Mouse (Mus musculus): Measurements from ENCODE around the gene Lats1.

Gene Lats1

DNA sequence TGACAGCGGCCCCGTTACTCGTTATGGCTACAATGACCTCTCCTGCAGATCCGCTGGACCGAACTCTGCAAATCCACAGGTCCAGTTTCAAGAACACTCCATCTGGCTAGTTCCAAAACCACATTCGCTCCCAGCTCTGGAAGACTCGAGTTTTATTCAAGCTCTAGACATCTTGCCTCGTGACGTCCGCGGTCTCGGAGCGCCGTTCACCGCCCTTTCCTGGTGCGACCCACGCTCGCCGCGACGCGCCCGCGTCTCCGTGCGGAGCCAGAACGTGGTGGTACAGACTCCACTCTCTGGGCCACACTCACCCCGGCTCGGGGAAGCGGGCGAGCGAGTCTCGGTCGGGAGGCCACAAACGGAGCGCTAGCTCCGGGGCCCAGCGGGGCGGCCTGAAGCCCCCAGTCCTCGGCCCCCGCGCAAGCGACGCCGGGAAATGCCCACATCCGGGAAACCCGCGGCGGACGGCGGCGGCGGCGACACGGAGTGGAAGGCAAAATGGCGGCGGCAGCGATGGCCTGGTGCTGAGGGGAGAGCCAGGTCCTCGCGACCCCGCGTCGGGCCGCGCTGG, at the start of gene Lats1, which contains the start of gene Pcmt1:
Lats1 (plus strand) TSS at position 484 of the 571 bp plus-strand sequence.
Pcmt1 (minus strand) TSS at position 406 of the 571 bp plus-strand sequence.
- DNase-seq: peak; percentile 91

DNA sequence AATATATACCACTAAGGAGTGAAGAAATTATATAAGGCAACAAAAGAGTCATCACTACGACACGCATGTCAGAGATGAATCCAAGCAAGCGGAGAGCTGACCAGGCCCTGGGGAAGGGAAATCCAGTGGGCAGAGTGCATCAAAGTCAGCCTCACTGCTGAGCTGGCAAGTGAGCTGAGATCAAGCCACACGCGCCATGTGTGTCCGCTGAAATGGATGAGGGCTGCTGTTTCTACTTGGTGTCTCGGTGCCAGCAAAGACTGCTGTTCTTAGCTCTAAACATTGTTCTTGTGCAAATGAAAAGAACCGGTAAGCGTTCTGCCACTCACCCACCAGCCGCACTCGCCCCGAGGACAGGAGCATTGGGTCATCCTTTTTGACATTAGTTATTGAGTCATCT, 40.6 kb upstream of the Lats1 start:
- DNase-seq: no peak

DNA sequence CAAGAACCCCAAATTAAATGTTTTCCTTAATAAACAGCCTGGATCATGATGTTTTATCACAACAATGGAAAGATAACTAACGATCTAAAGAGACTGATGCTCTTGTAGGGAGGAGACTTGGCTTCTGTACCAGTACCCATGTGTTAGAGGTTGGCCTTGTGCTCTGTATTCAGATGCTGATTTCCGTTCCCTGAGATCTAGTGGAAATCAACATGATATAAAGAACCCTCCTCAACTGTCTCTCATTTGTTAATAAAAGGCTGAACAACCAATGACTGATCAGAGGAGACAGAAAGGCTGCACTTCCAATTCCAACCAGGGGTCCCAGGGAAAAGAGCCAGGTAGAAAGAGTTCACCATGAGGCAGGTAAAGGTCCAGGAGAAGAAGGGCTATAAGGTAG, 35.1 kb upstream of the Lats1 start:
- DNase-seq: no peak

DNA sequence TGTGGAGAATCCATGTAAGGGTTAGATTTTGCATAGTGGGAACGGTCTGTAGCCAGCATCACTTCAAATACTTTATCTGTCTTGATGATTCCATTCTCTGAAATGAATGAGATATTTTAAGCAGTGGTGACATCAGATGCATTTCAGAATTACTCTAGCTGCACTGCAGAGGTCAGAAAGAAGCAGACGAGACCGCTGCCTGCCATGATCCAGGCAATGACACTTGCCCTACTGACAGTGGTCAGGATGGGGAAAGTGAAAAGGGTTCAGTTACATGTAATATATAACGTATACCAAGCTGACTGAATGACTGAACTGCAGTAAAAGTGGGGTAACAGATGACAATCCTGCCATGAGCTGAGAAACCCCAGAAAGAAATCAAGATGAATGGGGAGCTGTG, 32.0 kb upstream of the Lats1 start:
- no peak for DNase-seq

DNA sequence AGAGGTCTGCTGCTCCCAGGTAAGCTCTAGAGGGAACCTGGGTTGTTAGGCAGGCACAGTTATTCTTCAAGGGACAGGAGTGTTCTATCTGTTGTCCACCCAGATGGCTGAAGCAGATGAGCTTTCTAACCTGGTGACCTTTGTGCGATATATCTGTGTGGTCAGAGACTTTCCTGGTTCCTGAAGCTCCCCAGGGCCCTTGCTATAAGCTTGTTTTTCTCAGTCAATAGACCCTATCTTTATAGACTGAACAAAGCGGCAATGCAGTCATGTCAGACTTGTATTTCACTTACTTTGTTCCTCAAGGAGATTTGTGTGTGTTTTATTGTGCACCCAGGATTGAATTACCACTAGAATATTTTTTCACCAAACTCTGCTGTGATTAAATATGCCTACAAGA, 30.0 kb upstream of the Lats1 start:
- no peak for DNase-seq

DNA sequence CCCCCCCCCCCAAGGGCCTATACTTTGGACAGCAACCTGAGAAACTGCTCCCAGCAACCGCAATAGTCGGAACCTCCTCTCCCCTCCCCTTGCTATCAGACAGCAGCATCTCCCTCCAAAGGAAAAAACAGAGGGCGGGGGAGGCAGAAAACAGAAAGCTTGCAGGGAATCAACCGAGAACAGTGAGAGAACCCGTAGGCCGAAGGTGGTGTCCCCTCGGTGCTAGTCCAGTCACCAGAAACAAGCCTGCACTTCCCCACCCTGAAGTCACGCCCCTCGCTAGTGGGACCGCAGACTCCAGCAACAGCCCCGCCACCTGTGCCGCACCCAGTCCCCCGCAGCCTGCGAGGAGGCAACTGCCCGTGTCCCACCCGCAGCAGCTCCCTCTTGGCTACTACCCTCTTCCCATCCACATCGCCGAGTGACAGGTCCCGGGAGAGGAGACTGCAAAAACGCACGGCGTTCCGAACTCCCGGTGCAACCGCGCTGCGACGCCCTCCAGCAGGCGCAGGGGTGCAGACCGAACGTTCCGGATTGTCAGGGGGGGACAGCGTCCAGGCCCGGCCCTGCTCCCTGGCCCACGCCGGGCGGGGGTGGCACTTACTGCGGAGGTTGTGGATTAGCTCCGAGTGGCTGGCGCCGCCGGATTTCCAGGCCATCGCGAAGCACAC, 18.4 kb upstream of the Lats1 start:
- no peak for DNase-seq

DNA sequence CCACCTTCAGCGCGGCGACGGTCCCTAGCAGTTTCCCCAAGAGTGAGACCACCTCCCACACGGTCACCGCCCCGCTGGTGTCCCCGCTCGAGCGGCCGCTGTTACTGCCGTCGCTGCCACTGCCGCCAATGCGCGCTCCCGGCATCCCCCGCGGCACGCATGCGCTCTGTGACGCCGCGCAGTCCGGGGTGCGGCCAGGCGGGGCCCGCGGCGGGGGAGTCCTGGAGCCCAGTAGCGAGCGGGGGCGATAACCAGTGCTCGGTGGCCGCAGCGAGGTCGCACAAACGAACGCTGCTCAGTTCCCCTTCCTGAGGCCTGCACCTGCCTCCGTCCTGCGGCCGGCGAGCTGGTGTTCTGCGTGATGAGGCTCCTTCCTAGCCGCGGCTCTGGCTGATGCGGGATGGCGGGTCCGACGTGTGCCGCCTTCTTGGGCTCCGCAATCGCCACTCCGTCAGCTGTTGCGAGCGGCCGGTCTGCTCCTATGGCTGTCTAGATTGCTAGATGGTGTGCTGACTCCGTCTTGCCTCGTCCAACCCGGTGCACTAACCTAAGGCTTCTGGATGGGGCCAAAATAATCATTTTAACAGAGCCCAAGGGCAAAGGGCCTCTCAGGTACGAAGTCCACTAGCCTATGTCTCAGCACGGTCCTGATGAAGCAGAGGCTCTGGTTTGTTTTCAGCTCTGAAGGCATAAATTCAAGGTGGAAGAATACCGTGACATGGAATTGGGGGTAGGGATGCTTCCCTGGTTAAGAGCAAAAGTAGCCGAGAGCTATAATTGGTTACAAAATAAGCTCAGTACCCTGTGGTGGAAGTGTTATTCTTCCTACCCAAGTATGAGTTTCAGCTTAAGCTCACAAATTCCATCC, 17.6 kb upstream of the Lats1 start:
- peak; percentile 94 for DNase-seq

DNA sequence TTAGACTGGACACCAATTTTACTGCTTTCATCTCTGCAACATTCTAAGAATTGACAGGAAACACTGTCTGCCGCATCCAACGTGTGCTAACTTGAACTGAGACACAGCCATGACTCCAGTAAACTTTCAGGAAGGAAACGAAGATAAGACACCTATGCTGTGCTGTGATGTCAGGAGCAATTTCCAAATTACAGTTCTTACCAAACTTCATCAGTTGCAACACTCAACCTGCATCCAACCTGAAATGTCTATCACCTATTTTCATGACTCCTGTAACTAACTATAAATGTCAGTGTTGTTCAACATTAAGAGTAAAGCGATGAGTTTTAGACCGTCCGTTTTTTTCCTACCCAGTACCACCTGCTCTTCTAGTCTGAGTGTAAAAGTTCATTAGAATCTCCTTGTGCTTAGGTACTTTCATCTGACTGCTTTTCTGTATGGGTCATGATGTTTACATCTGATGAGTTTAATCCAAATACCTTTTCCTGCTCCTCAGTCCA, 16.9 kb upstream of the Lats1 start:
- no peak for DNase-seq

DNA sequence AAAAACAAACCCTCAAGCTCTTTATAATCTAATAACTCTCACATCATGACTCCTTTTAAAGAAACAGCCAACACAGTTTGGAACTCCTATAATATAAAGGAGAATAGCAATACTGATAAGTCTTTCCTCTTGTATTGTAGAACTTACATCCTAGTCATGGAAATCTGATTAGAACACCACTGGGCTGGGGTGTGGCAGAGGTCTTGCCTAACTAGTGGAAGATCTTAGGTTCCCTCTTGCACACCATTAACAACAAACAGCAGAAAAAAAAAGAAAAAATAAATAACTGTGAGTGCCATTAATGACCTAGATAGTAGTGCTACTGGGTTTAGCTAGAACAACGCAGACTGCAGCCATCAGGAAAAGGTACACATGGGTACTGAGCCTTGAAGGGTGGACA, 16.1 kb upstream of the Lats1 start:
- DNase-seq: no peak

DNA sequence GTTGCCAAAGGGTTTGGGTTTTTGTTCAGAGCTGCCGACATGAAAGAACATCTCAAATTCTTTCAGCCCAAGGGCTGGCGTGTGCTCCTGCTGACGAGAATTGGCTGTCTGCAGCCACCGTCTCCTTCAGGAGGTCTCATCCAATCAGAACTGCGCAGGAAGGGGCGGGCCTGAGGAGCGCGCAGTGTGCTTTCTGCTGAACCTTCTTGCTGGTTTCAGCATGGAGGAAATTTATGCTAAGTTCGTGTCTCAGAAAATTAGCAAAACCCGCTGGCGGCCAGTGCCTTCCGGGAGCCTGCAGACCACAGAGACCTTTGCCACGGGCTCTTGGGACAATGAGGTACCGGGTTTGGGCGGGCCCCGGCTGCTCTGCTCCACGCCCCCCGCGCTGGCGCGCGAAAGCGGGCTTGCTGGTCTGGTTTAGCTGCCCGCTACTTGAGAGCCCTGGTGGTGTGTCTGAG, 13.6 kb upstream of the Lats1 start, which contains the start of gene Nup43:
Nup43 (plus strand) TSS at position 162 of the 461 bp plus-strand sequence.
- DNase-seq: peak; percentile 93

DNA sequence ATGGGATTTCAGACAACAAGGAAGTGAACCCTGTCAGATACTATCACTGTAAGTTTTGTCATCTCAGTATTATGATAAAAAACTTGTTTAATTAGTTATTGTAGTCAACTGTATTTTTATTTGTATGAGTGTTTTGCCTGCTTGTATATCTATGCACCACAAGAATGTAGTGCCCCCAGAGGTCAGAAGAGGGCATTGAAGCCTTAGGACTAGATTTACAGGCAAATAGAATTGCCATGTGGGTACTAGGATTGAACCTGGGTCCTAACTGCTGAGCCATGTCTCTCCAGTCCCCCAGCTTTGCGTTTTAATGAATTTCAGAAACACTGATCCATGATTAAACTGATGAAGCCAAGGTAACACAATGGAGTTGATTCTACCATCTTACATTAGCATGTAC, 7.3 kb upstream of the Lats1 start:
- peak; percentile 27 for DNase-seq

DNA sequence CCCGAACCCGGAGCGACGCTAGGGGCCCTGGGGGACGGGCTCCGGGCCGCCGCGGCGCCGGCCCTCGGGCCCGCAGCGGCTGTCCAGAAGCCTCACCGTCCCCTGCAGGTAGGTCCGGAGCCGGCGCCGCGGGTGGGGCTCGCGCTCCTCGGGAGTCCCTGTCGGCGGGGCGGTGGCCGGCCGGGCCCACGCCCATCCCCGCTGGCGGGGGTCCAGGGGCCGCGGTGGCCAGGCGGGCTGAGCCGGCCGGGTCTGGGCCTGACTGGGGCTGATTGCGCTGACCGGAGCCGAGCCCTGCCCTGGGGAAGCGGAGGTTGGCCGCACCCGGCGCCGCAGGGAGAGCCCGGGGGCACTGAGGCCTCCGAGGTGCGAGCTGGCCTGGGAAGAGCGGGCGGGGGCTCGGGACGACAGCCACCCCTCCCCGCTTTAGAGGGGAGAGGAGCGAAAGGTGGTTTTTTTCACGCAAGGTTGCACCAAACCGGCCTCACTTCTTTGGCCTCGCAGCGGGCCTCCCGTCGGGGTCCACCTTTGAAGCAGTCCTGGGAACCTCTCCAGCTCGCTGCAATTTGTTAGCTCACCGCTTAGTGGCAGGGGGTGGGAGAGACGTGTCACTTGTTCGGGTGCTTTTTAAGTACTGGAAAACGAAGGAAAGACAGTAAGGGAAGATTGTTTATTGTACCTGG, 470 bp downstream of the Lats1 start:
- DNase-seq: peak; percentile 85

DNA sequence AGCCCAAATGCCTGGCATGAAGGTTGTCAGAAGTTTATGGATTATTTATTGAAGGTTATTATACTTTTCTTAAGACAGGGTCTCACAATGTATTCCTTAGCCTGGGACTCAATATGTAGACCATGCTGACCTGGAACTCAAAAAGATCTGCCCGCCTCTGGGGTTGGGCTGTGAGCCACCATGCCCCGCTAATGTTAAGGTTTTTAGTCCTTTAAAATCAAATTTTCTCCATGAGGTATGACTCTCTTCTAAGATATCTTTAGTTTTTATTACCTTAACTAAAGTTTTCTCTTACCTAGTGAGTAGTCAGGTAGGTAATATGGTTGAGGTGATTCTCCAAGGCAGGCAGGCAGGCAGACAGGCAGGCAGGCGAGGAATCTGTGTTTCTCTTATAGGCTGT, 1.2 kb downstream of the Lats1 start:
- no peak for DNase-seq

DNA sequence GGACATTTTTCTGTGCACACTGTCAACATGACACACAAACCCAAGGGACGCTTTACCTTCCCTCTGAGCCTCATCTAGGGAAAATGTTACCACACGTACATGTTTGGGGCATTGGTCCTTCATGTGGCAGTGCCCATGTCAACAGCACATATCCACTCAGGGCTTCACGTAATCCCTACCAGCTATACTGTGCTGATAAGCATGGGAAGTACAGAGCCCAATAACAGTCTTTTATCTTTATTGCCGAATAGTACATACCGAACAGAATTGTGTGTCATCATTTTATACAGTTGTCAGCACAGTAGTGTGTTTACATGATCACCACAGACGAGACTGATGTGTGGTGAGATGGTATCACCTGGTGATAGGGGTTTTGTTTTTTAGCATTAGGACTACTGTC, 5.9 kb downstream of the Lats1 start:
- no peak for DNase-seq

DNA sequence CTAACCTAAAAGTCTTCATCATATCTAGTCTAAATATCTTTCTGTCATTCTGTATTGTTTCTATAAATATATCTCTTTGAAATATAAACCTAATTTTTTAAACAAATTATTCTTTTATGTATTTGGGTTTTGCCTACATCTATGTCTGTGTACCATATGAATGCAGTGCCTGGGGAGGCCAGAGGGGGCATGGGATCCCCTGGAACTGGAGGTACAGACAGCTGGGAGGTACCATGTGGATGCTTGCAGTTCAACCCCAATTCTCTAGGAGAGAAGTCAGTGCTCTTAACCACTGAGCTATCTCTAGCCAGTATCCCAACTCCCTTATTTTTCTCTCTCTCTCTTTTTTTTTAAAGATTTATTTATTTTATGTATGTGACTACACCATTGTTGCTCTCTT, 14.3 kb downstream of the Lats1 start:
- no peak for DNase-seq

DNA sequence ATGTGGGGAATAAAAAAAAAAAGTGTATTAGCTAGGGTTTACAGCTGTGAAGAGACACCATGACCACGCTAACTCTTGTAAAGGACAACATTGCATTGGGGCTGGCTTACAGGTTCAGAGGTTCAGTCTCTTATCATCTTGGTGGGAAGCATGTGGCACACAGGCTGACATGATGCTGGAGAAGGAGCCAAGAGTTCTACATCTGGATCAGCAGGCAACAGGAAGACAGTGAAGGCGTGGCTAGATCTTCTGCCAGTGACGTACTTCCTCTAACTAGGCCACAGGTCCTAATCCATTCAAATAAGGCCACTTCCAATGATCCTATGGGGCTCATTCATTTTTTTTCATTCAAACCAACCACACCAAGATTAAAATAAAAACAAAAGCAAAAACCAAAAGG, 19.1 kb downstream of the Lats1 start:
- DNase-seq: no peak

DNA sequence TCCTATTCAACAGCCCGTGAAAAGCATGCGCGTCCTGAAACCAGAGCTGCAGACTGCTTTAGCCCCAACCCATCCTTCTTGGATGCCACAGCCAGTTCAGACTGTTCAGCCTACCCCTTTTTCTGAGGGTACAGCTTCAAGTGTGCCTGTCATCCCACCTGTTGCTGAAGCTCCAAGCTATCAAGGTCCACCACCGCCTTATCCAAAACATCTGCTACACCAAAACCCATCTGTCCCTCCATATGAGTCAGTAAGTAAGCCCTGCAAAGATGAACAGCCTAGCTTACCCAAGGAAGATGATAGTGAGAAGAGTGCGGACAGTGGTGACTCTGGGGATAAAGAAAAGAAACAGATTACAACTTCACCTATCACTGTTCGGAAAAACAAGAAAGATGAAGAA, 21.6 kb downstream of the Lats1 start:
- DNase-seq: no peak

DNA sequence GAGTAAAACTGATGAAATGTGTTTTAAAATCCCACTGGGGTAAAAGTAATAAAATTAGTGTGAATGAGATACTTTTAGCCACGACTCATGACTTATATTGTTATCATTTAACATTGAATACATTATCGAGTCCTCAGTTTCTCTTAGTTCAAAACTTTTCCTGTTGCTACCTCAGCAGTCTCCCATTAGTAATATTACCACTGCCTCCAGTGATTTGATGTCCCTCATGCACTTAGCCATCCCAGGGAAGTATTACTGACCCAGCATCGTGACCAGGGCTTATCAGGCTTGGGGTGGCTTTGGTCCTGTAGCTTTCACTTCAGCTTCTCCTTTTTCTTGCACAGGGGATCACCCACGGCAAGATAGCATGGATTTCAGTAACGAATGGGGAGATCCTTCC, 29.1 kb downstream of the Lats1 start:
- no peak for DNase-seq

DNA sequence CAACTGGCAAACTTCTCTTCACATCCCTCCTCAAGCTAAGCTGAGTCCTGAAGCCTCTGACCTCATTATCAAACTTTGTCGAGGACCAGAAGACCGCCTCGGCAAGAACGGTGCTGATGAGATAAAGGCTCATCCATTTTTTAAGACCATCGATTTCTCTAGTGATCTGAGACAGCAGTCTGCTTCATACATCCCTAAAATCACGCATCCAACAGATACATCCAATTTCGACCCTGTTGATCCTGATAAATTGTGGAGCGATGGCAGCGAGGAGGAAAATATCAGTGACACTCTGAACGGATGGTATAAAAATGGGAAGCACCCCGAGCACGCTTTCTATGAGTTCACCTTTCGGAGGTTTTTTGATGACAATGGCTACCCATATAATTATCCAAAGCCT, 31.5 kb downstream of the Lats1 start:
- no peak for DNase-seq

DNA sequence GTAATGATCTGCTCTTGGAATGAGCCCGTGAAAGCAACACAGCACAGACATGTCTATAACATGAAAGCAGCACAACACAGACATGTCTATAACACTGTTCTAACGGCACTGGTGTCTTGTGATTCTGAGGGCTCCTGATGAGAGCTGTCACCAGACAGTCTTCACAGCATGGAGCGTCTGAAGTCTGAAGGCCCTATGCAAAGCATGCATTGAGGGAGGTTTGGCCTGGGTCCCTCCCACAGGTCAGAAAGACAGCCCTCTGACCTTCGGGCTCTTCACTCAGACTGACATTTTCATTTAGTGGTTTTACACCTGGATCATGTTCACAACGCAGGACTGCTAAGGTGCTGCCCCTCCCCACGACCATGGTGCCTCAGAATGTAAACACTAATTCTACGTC, 34.0 kb downstream of the Lats1 start:
- DNase-seq: no peak

DNA sequence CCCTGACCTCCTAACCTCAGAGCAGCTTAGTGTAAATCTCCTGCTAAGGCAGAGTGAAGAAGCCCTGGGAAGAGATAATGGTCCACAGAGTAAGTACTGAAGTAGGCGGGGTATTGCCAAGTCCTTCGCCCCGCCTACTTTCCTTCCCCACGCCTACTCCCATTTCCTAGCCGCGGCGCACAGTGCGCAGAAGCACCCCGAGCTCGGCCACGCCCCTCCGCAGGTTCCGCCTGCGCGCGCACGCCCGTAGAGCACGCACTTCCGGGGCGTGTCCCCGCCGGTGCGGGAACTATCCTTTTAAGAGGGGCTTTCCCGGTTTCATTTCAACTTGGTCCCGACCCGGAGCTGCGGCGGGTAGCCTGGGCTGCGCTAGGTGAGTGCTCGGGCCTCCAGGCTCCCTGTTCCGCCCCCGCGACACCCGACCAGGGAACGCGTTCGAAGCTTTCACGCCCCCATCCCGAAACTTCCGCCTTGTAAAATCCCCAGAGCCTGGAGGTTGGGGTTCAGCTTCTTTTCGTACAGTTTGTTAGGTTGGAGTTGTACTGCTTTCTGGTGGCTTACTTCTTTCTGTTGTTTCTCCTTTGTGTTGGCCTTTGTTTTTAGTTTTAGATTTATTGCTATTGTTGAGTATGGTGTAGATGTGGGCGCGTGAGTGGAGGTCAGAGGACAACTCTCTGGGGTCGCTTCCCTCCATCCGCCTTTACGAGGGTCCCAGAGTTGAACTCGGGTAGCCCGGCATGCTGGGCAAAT, 44.9 kb downstream of the Lats1 start, which contains the start of gene Katna1:
Katna1 (plus strand) TSS at position 250 of the 750 bp plus-strand sequence.
- DNase-seq: peak; percentile 97

DNA sequence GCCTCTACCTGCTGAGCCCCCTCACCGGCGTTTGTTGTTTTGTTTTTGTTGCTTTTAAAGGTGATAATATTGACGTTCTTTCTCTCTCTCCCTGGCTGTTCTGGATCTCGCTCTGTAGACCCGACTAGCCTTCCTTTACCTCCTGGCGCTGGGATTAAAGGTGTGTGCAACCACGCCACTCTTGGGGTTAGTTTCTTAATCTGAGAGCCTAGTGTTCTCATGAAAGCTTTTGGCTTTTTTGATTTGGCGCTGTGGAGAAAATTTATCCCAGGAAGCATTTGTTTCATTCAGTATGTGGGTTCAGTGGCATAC, 45.4 kb downstream of the Lats1 start:
- no peak for DNase-seq
